ENCODE assay signal across 8 mouse cellular contexts in the genomic region with DNA sequence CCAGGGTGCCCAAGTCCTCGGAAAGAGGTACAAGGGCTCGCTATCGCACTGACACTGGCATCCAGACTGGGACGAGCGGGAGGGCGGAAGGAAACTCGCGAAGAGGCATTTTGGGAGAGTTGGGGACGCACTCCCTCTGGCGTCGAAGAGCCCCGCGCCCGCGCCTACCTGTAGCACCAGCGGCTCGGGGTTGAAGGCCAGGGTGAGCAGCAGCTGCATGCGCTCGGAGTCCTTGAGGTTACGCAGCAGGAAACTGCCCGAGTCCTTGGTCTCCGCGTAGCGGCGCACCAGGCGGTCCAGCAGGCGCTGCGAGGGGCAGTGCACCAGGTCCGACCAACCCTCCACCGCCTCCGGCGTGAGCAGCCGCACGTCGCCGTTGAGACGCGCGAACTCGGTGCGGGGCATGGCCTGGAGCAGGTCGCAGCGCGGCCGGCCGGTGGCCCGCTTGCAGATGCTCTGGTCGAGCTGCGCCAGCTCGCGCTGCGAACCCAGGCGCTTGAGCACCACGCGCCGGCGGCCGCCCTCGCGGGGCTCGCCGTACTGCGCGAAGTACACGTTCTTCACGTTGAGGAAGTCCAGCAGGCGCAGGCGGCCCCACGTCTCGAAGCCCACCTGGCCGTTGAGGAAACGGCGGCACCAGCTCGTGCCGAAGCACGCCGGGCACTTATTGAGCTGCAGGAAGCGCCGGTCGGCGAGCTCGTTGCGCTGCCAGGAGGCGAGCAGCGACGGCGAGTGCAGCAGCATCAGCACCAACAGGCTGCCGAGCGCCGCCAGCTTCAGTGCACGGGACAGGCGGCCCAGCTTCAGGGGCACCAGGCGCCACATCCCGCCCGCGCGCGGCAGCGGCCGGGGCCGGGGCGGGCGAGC. TPM values are rescaled to one million over a fixed set of nuclear protein-coding genes. Genes with fewer than 3 reads are reported as not detected.
DNase-seq lines count a peak whose midpoint lies in the region; ATAC-seq lines count a peak whose summit lies in the region.

No protein-coding gene starts in this region.

- peak; percentile 65 for ATAC-seq in hindbrain, embryonic 11.5 days (ENCODE audit: low FRiP score)

- under 1% methylated on average over 85 of the region's 103 CpGs for WGBS in hindbrain, embryonic 11.5 days

- H3K27me3 ChIP-seq in hindbrain, embryonic 11.5 days (ENCODE audit: control insufficient read depth, insufficient read depth, low read length), result no peaks in the 10 kb centered on the region

- H3K9ac ChIP-seq in hindbrain, embryonic 11.5 days (ENCODE audit: low read depth, low read length), result peak overlapping the region; percentile 86

- H3K36me3 ChIP-seq in hindbrain, embryonic 11.5 days (ENCODE audit: control insufficient read depth, insufficient read depth, low read length), result no peaks in the 10 kb centered on the region

- H3K9me3 ChIP-seq in hindbrain, embryonic 11.5 days (ENCODE audit: control insufficient read depth, low read length), result no peaks in the 10 kb centered on the region

- peak overlapping the region; percentile 83 for H3K4me2 ChIP-seq in hindbrain, embryonic 11.5 days (replicated peaks; ENCODE audit: low read depth, low read length)

- peak overlapping the region; percentile 92 for H3K27ac ChIP-seq in hindbrain, embryonic 11.5 days (ENCODE audit: low read depth, low read length)

- peak; percentile 83 for DNase-seq in Muller cell, postnatal 12 days (ENCODE audit: inconsistent ontology term)
- DNase-seq in cerebellum, adult 9-11 months, result peak; percentile 85
- DNase-seq in frontal cortex, adult 2 months (ENCODE audit: extremely low spot score in 1 of 2, low spot score in 1 of 2), result peak; percentile 43 to 58
- DNase-seq in hindbrain, embryonic 11.5 days (ENCODE audit: low spot score), result peak; percentile 76
- DNase-seq in layer of hippocampus, postnatal 36 days, result peak; percentile 70 to 76
- peak; percentile 71 for DNase-seq in lung, postnatal 25 days (ENCODE audit: low spot score)
- DNase-seq in retina, adult 2 months (ENCODE audit: low read depth, low spot score), result peak; percentile 29
- DNase-seq in thymus, postnatal 36 days, result peak; percentile 83 to 85

- H3K4me1 ChIP-seq in hindbrain, embryonic 11.5 days (replicated peaks; ENCODE audit: control insufficient read depth, insufficient read depth, low read length), result 0 out of 2 replicates have a peak, but pooled peaks cover 2% of the 10 kb centered on the region

- peak overlapping the region; percentile 74 for H3K4me3 ChIP-seq in hindbrain, embryonic 11.5 days (ENCODE audit: low read depth, low read length)

RNA-seq across cellular contexts. Expression of a gene that starts 0.6 kb away (rescaled TPM):
- 36.6 and 37.6 TPM in 2 replicates for polyA plus RNA-seq in frontal cortex, adult 2 months (2012; rRNA removed)
- 23.7 and 39.2 TPM in 2 replicates for polyA plus RNA-seq in hindbrain, embryonic 11.5 days (2014; fragmentation: Nextera tagmentation; extraction: Ambion mirVana)
- total RNA-seq in layer of hippocampus, postnatal 36 days (2021), result 10 to 100 TPM; 18.9 to 19.0 TPM

Comparison
In these comparisons a context has a peak if more than half of its experiments do, and no peak if none do; other contexts are left out.
1. Peak in every context shown above with its lines: DNase-seq, ATAC-seq, H3K4me3 ChIP-seq and H3K27ac ChIP-seq.
2. DNase-seq: peak in every context shown above with its lines; median percentile 85 in cerebellum, adult 9-11 months; 84 in thymus, postnatal 36 days; 83 in Muller cell, postnatal 12 days; 76 in hindbrain, embryonic 11.5 days; 73 in layer of hippocampus, postnatal 36 days; 71 in lung, postnatal 25 days; 50 in frontal cortex, adult 2 months; 29 in retina, adult 2 months.